Mouse (Mus musculus): ENCODE measurements at regions not wholly inside any gene's neighbourhood (a gene's known extent, or its start where the extent isn't known, plus 50 kb on each side); places are given as distances from the start of the nearest gene placed in this dataset.

- H3K27me3 ChIP-seq, result no peaks in the 10 kb centered on the region
- H3K9me3 ChIP-seq (replicated peaks), result no peaks in the 10 kb centered on the region
- ATAC-seq (ENCODE audit: insufficient read depth), result no peak
- H3K4me1 ChIP-seq (replicated peaks), result no peaks in the 10 kb centered on the region
- H3K9ac ChIP-seq, result no peak overlapping the region
- no peak overlapping the region for H3K27ac ChIP-seq (replicated peaks)
- no peaks in the 10 kb centered on the region for H3K36me3 ChIP-seq (replicated peaks)
- 54% methylated on average over 4 of the region's 4 CpGs for WGBS (ENCODE audit: insufficient replicate concordance)
- H3K4me2 ChIP-seq, result no peak overlapping the region
- H3K4me3 ChIP-seq (replicated peaks), result no peak overlapping the region
These were observed 111.5 kb upstream of the C1qtnf3 start for GRCm38 (mm10) chr15:10840621-10841034.

DNA sequence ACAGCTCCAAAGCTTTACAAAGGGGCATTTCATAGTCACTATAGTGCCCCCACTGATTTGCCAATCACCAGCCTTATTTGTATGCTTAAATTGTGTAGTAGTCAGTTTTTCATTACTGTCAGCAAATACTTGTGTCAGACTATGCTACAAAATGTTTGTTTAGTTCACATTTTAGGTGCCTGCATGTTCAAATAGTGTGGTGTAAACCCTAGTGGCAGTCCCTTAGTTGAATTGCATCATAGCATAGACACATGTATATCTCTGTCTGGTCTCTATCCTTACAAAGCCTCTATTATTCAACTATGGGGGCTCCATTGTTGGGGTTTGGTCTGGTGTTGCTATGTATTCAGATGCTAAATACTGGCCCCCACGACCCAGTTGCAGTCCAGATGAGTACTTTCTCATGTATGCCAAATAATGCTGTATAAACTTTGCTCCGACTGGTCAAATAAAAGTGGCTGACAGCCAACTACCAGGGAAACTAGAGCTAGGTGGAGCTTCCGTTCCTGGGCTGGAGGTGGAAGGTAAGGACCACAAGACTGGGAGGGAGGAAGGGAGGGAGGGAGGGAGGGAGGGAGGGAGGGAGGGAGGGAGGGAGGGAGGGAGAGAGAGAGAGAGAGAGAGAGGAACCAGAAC, 109.0 kb upstream of the C1qtnf3 start:
- no peaks in the 10 kb centered on the region for H3K27me3 ChIP-seq
- 35% methylated on average over 3 of the region's 3 CpGs for WGBS (ENCODE audit: insufficient replicate concordance)
- H3K9me3 ChIP-seq (replicated peaks), result no peaks in the 10 kb centered on the region
- no peaks in the 10 kb centered on the region for H3K4me1 ChIP-seq (replicated peaks)
- ATAC-seq (ENCODE audit: insufficient read depth), result no peak
- H3K4me2 ChIP-seq, result no peak overlapping the region
- no peak overlapping the region for H3K27ac ChIP-seq (replicated peaks)
- H3K9ac ChIP-seq, result no peak overlapping the region
- no peaks in the 10 kb centered on the region for H3K36me3 ChIP-seq (replicated peaks)
- H3K4me3 ChIP-seq (replicated peaks), result no peak overlapping the region

- no peak overlapping the region for H3K4me3 ChIP-seq (replicated peaks)
- no peak overlapping the region for H3K9ac ChIP-seq
- ATAC-seq (ENCODE audit: insufficient read depth), result no peak
- no peaks in the 10 kb centered on the region for H3K27me3 ChIP-seq
- no peaks in the 10 kb centered on the region for H3K9me3 ChIP-seq (replicated peaks)
- H3K4me1 ChIP-seq (replicated peaks), result no peaks in the 10 kb centered on the region
- WGBS (ENCODE audit: insufficient replicate concordance), result 66% methylated on average over 4 of the region's 4 CpGs
- H3K36me3 ChIP-seq (replicated peaks), result no peaks in the 10 kb centered on the region
- H3K4me2 ChIP-seq, result no peak overlapping the region
- no peak overlapping the region for H3K27ac ChIP-seq (replicated peaks)
These were observed 105.4 kb upstream of the C1qtnf3 start for GRCm38 (mm10) chr15:10846722-10847121.

GRCm38 (mm10) chr15:10864004-10864775, 87.9 kb upstream of the C1qtnf3 start:
- Histone ChIP-seq H3K36me3 (replicated peaks) (no peaks in the 10 kb centered on the region), H3K9ac (no peak overlapping the region), H3K9me3 (replicated peaks) (no peaks in the 10 kb centered on the region), H3K27ac (replicated peaks) (no peak overlapping the region), H3K4me2 (no peak overlapping the region), H3K4me3 (replicated peaks) (no peak overlapping the region), H3K4me1 (replicated peaks) (peaks cover 3% of the 10 kb centered on the region; the same call in 1 of the 2 replicates), H3K27me3 (no peaks in the 10 kb centered on the region)
- 64% methylated on average over 7 of the region's 7 CpGs for WGBS (ENCODE audit: insufficient replicate concordance)
- ATAC-seq (ENCODE audit: insufficient read depth), result no peak

GRCm38 (mm10) chr15:10865109-10865508, 87.0 kb upstream of the C1qtnf3 start:
- no peak overlapping the region for H3K27ac ChIP-seq (replicated peaks)
- H3K36me3 ChIP-seq (replicated peaks), result no peaks in the 10 kb centered on the region
- 49% methylated on average over 5 of the region's 5 CpGs for whole genome bisulfite sequencing (ENCODE audit: insufficient replicate concordance)
- no peak overlapping the region for H3K4me3 ChIP-seq (replicated peaks)
- no peaks in the 10 kb centered on the region for H3K9me3 ChIP-seq (replicated peaks)
- H3K27me3 ChIP-seq, result no peaks in the 10 kb centered on the region
- no peak overlapping the region for H3K4me2 ChIP-seq
- H3K9ac ChIP-seq, result no peak overlapping the region
- peaks cover 5% of the 10 kb centered on the region; the same call in 1 of the 2 replicates for H3K4me1 ChIP-seq (replicated peaks)
- no peak for ATAC-seq (ENCODE audit: insufficient read depth)

GRCm38 (mm10) chr15:10866794-10867193, 85.3 kb upstream of the C1qtnf3 start:
- no peaks in the 10 kb centered on the region for H3K36me3 ChIP-seq (replicated peaks)
- no peak overlapping the region for H3K4me2 ChIP-seq
- H3K27me3 ChIP-seq, result no peaks in the 10 kb centered on the region
- WGBS (ENCODE audit: insufficient replicate concordance), result 51% methylated on average over 5 of the region's 5 CpGs
- no peak for ATAC-seq (ENCODE audit: insufficient read depth)
- no peaks in the 10 kb centered on the region for H3K9me3 ChIP-seq (replicated peaks)
- no peak overlapping the region for H3K27ac ChIP-seq (replicated peaks)
- peaks cover 5% of the 10 kb centered on the region; the same call in 1 of the 2 replicates for H3K4me1 ChIP-seq (replicated peaks)
- H3K4me3 ChIP-seq (replicated peaks), result no peak overlapping the region
- H3K9ac ChIP-seq, result no peak overlapping the region

GRCm38 (mm10) chr15:10868115-10868514, 84.0 kb upstream of the C1qtnf3 start:
- Histone ChIP-seq H3K4me2 (no peak overlapping the region), H3K36me3 (replicated peaks) (no peaks in the 10 kb centered on the region), H3K27ac (replicated peaks) (no peak overlapping the region), H3K4me1 (replicated peaks) (peaks cover 5% of the 10 kb centered on the region; the same call in 1 of the 2 replicates), H3K9ac (no peak overlapping the region), H3K27me3 (no peaks in the 10 kb centered on the region), H3K9me3 (replicated peaks) (no peaks in the 10 kb centered on the region), H3K4me3 (replicated peaks) (no peak overlapping the region)
- WGBS (ENCODE audit: insufficient replicate concordance), result 62% methylated on average over 7 of the region's 7 CpGs
- ATAC-seq (ENCODE audit: insufficient read depth), result no peak

- Histone ChIP-seq H3K9me3 (replicated peaks) (no peaks in the 10 kb centered on the region), H3K27ac (replicated peaks) (no peak overlapping the region), H3K27me3 (no peaks in the 10 kb centered on the region), H3K4me1 (replicated peaks) (peaks cover 5% of the 10 kb centered on the region; the same call in 1 of the 2 replicates), H3K9ac (no peak overlapping the region), H3K4me2 (no peak overlapping the region), H3K4me3 (replicated peaks) (no peak overlapping the region), H3K36me3 (replicated peaks) (no peaks in the 10 kb centered on the region)
- no peak for ATAC-seq (ENCODE audit: insufficient read depth)
- WGBS (ENCODE audit: insufficient replicate concordance), result 38% methylated on average over 14 of the region's 14 CpGs
These were observed 83.2 kb upstream of the C1qtnf3 start for GRCm38 (mm10) chr15:10868716-10869585.

DNA sequence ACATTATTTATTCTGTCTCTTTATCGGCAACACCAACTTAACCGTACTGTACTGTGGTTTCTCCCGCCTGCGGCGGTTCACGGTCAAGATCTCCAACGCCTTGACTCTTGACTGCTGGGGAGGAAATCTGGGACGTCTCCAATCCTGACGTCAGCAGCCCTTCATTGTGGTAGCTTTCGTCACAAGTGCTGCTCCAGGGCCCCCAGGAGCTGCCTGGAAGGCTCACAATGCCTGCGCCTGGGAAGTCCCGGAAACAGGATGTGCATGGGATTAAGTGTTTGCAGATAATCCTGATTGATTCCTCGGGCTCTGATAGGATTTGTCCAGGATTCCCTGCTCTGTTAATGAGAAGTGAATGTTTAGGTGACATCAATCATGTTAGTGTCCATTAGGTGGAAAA, 82.3 kb upstream of the C1qtnf3 start:
- Histone ChIP-seq H3K36me3 (replicated peaks) (no peaks in the 10 kb centered on the region), H3K9me3 (replicated peaks) (no peaks in the 10 kb centered on the region), H3K27me3 (no peaks in the 10 kb centered on the region), H3K4me3 (replicated peaks) (no peak overlapping the region), H3K9ac (no peak overlapping the region), H3K4me2 (no peak overlapping the region), H3K4me1 (replicated peaks) (peaks cover 5% of the 10 kb centered on the region; the same call in 1 of the 2 replicates), H3K27ac (replicated peaks) (no peak overlapping the region)
- no peak for ATAC-seq (ENCODE audit: insufficient read depth)
- 40% methylated on average over 13 of the region's 13 CpGs for WGBS (ENCODE audit: insufficient replicate concordance)

GRCm38 (mm10) chr15:10872322-10872967, 79.7 kb upstream of the C1qtnf3 start:
- H3K9me3 ChIP-seq (replicated peaks), result no peaks in the 10 kb centered on the region

More at GRCm38 (mm10) chr15:10872322-10872967, 79.7 kb upstream of the C1qtnf3 start:
- Histone ChIP-seq H3K9ac (no peak overlapping the region), H3K4me1 (replicated peaks) (peaks cover 5% of the 10 kb centered on the region; the same call in 1 of the 2 replicates), H3K4me3 (replicated peaks) (no peak overlapping the region), H3K36me3 (replicated peaks) (no peaks in the 10 kb centered on the region), H3K4me2 (no peak overlapping the region), H3K27me3 (no peaks in the 10 kb centered on the region), H3K27ac (replicated peaks) (no peak overlapping the region)
- no peak for ATAC-seq (ENCODE audit: insufficient read depth)
- WGBS (ENCODE audit: insufficient replicate concordance), result 8% methylated on average over 13 of the region's 13 CpGs

All from liver, embryonic 15.5 days (tissue).